Mouse (Mus musculus) cerebellum, postnatal 10 days (tissue): Measurements from ENCODE around the gene Dcaf7.
A peak's percentile ranks its signal among the peaks of the same experiment; 100 is the strongest.

Experiments used
- DNase-seq, 2 experiments: peaks; one replicate each; pipeline ENCODE4 v3.0.0; 2021; ENCODE audit warnings: mixed read lengths in 2 of 2

The Dcaf7 gene

GRCm38 (mm10) chr11:106045780-106046179 lies 9.1 kb downstream of the Dcaf7 start:
- DNase-seq: no peak

- no peak for DNase-seq
These were observed 9.9 kb downstream of the Dcaf7 start for GRCm38 (mm10) chr11:106046584-106046983.

- no peak for DNase-seq
These were observed 17.2 kb downstream of the Dcaf7 start for GRCm38 (mm10) chr11:106053921-106054320.

- DNase-seq: no peak
These were observed 17.9 kb downstream of the Dcaf7 start for GRCm38 (mm10) chr11:106054600-106054999.

GRCm38 (mm10) chr11:106055341-106055740 lies 18.7 kb downstream of the Dcaf7 start:
- DNase-seq: no peak

- no peak for DNase-seq
These were observed 20.3 kb downstream of the Dcaf7 start for GRCm38 (mm10) chr11:106056819-106057491.

- no peak for DNase-seq
These were observed 21.3 kb downstream of the Dcaf7 start for GRCm38 (mm10) chr11:106058020-106058419.

GRCm38 (mm10) chr11:106060549-106060948 lies 23.9 kb downstream of the Dcaf7 start:
- DNase-seq: no peak

- DNase-seq: no peak
These were observed 24.6 kb downstream of the Dcaf7 start for GRCm38 (mm10) chr11:106061311-106061710.

GRCm38 (mm10) chr11:106063756-106064155 lies 27.1 kb downstream of the Dcaf7 start:
- no peak for DNase-seq

GRCm38 (mm10) chr11:106065073-106065922 lies 28.6 kb downstream of the Dcaf7 start:
- DNase-seq: no peak

GRCm38 (mm10) chr11:106065923-106066571 lies 29.4 kb downstream of the Dcaf7 start, which contains the start of gene Taco1:
Taco1 (plus strand) TSS chr11:106066061.
- peak; percentile 98 for DNase-seq

- peak; percentile 68 to 79 for DNase-seq
These were observed 29.9 kb downstream of the Dcaf7 start for GRCm38 (mm10) chr11:106066616-106067015.

- DNase-seq: no peak
These were observed 37.1 kb downstream of the Dcaf7 start for GRCm38 (mm10) chr11:106073774-106074173.

GRCm38 (mm10) chr11:106076321-106076720 lies 39.6 kb downstream of the Dcaf7 start:
- peak; percentile 86 to 89 for DNase-seq

- peak; percentile 99 for DNase-seq
These were observed 47.3 kb downstream of the Dcaf7 start, which contains the start of gene Map3k3 for GRCm38 (mm10) chr11:106083708-106084701. Map3k3 (plus strand) TSS chr11:106084613.

- DNase-seq: peak; percentile 86 to 87
These were observed 48.4 kb downstream of the Dcaf7 start for GRCm38 (mm10) chr11:106084911-106085561.

- no peak for DNase-seq
These were observed 61.6 kb downstream of the Dcaf7 start for GRCm38 (mm10) chr11:106098223-106098622.

GRCm38 (mm10) chr11:106102866-106103265 lies 66.2 kb downstream of the Dcaf7 start:
- no peak for DNase-seq

- DNase-seq: no peak
These were observed 69.4 kb downstream of the Dcaf7 start for GRCm38 (mm10) chr11:106106047-106106587.
